Mouse (Mus musculus) CH12.LX (cell line): ENCODE results near the gene Esyt3. TPM values are rescaled to one million over a fixed set of nuclear protein-coding genes. Genes with fewer than 3 reads are reported as not detected.

Experiments used
- DNase-seq: peaks from one replicate; pipeline ENCODE4 v3.0.0-alpha.2; 2013; ENCODE audit errors: extremely low read depth
- H3K27ac ChIP-seq: 2 replicates; pipeline ENCODE4 v1.5.1; 2012; ENCODE audit warnings: low read depth, mild to moderate bottlenecking, control low read depth, moderate library complexity; ENCODE audit not compliant: insufficient read depth
- H3K27me3 ChIP-seq: replicated peaks from 2 replicates; pipeline ENCODE3; 2012; ENCODE audit warnings: inconsistent platforms
- H3K36me3 ChIP-seq, 2 experiments: replicated peaks in 1 of 2; 2 replicates each; pipeline versions ENCODE3 to v1.6.1; 2012; ENCODE audit warnings: inconsistent platforms in 1 of 2, low read length in 1 of 2, mild to moderate bottlenecking in 1 of 2, mixed read lengths in 1 of 2, moderate library complexity in 1 of 2; ENCODE audit not compliant: control insufficient read depth in 1 of 2, insufficient read depth in 1 of 2
- H3K4me1 ChIP-seq, 2 experiments: 2 replicates each; pipeline ENCODE4 v1.6.1; 2012; ENCODE audit warnings: inconsistent platforms in 1 of 2, moderate library complexity in 1 of 2; ENCODE audit not compliant: insufficient read depth in 2 of 2, control insufficient read depth in 1 of 2
- H3K4me2 ChIP-seq: 2 replicates; pipeline ENCODE4 v1.6.1; 2012; ENCODE audit warnings: low read depth, mild to moderate bottlenecking, control low read depth; ENCODE audit not compliant: poor library complexity, insufficient read depth, severe bottlenecking
- H3K4me3 ChIP-seq, 3 experiments: fragments of 150-350 bp in 1 of 3; sonication (generic) in 1 of 3; replicated peaks in 1 of 3; 2 replicates each; pipeline versions ENCODE3 to v1.5.1; 2011 to 2012; ENCODE audit warnings: low read depth in 2 of 3, low read length in 2 of 3, mild to moderate bottlenecking in 2 of 3, moderate library complexity in 2 of 3, control low read depth in 1 of 3, improper control_type of control experiment in 1 of 3, inconsistent platforms in 1 of 3, mixed read lengths in 1 of 3; ENCODE audit not compliant: poor library complexity in 1 of 3
- H3K79me2 ChIP-seq: replicated peaks from 2 replicates; pipeline ENCODE4 v1.6.1; 2012; ENCODE audit warnings: mild to moderate bottlenecking, moderate library complexity; ENCODE audit not compliant: control insufficient read depth, poor library complexity, insufficient read depth, severe bottlenecking; ENCODE audit errors: extremely low read depth
- H3K9ac ChIP-seq: 2 replicates; pipeline ENCODE4 v1.6.1; 2012; ENCODE audit warnings: low read depth, mild to moderate bottlenecking, control low read depth, moderate library complexity; ENCODE audit not compliant: insufficient read depth
- H3K9me3 ChIP-seq: replicated peaks from 2 replicates; pipeline ENCODE3; 2012; ENCODE audit warnings: low read length, inconsistent platforms, mixed read lengths
- CHD1 ChIP-seq: IDR thresholded peaks from 2 replicates; pipeline ENCODE4 v1.6.1; 2012; ENCODE audit warnings: low read depth, low read length, improper control_type of control experiment, inconsistent platforms
- ELF1 ChIP-seq: IDR thresholded peaks from 2 replicates; pipeline ENCODE4 v1.6.1; 2014; ENCODE audit warnings: low read depth, mild to moderate bottlenecking, inconsistent platforms, low read length, improper control_type of control experiment
- EP300 ChIP-seq: IDR thresholded peaks from 2 replicates; pipeline ENCODE4 v1.6.1; 2011; ENCODE audit warnings: low read length, improper control_type of control experiment
- ETS1 ChIP-seq: conservative IDR thresholded peaks from 2 replicates; pipeline ENCODE4 v1.6.1; 2012; ENCODE audit warnings: low read depth, mild to moderate bottlenecking, inconsistent platforms, low read length, improper control_type of control experiment, moderate library complexity
- GABPA ChIP-seq: IDR thresholded peaks from 2 replicates; pipeline ENCODE4 v1.6.1; 2012; ENCODE audit warnings: low read depth, low read length, improper control_type of control experiment, inconsistent platforms; ENCODE audit not compliant: insufficient replicate concordance
- IRF4 ChIP-seq: IDR thresholded peaks from 2 replicates; pipeline ENCODE4 v1.6.1; 2014; ENCODE audit warnings: low read depth, mild to moderate bottlenecking, inconsistent platforms, low read length, improper control_type of control experiment
- KAT2A ChIP-seq: IDR thresholded peaks from 2 replicates; pipeline ENCODE4 v1.6.1; 2012; ENCODE audit warnings: low read length, improper control_type of control experiment, inconsistent platforms; ENCODE audit not compliant: insufficient replicate concordance
- MAZ ChIP-seq: IDR thresholded peaks from 2 replicates; pipeline ENCODE4 v1.6.1; 2012; ENCODE audit warnings: low read depth, mild to moderate bottlenecking, inconsistent platforms, low read length, improper control_type of control experiment, moderate library complexity
- MXI1 ChIP-seq: IDR thresholded peaks from 2 replicates; pipeline ENCODE4 v1.6.1; 2011; ENCODE audit warnings: mild to moderate bottlenecking, low read depth, low read length, improper control_type of control experiment
- MYC ChIP-seq: IDR thresholded peaks from 2 replicates; pipeline ENCODE4 v1.6.1; 2011; ENCODE audit warnings: low read depth, mild to moderate bottlenecking, improper control_type of control experiment, low read length
- NELFE ChIP-seq: IDR thresholded peaks from 2 replicates; pipeline ENCODE4 v1.6.1; 2011; ENCODE audit warnings: low read depth, low read length, improper control_type of control experiment
- NRF1 ChIP-seq: IDR thresholded peaks from 2 replicates; pipeline ENCODE4 v1.6.1; 2014; ENCODE audit warnings: low read depth, mild to moderate bottlenecking, inconsistent platforms, low read length, improper control_type of control experiment, moderate library complexity
- POLR2AphosphoS2 ChIP-seq: IDR thresholded peaks from 2 replicates; pipeline ENCODE4 v1.6.1; 2011; ENCODE audit warnings: low read depth, low read length, improper control_type of control experiment
- RCOR1 ChIP-seq: conservative IDR thresholded peaks from 2 replicates; pipeline ENCODE4 v1.6.1; 2012; ENCODE audit warnings: low read depth, mild to moderate bottlenecking, inconsistent platforms, low read length, improper control_type of control experiment
- SMC3 ChIP-seq: IDR thresholded peaks from 2 replicates; pipeline ENCODE4 v1.6.1; 2011; ENCODE audit warnings: low read depth, low read length, improper control_type of control experiment
- TCF12 ChIP-seq: IDR thresholded peaks from 2 replicates; pipeline ENCODE4 v1.6.1; 2014; ENCODE audit warnings: low read depth, mild to moderate bottlenecking, inconsistent platforms, low read length, improper control_type of control experiment
- ZKSCAN1 ChIP-seq: IDR thresholded peaks from 2 replicates; pipeline ENCODE4 v1.6.1; 2012; ENCODE audit warnings: low read depth, inconsistent platforms, low read length, improper control_type of control experiment, borderline replicate concordance
- ZMIZ1 ChIP-seq: IDR thresholded peaks from 2 replicates; pipeline ENCODE4 v1.6.1; 2012; ENCODE audit warnings: low read depth, mild to moderate bottlenecking, inconsistent platforms, low read length, improper control_type of control experiment
- ZNF384 ChIP-seq: IDR thresholded peaks from 2 replicates; pipeline ENCODE4 v1.6.1; 2012; ENCODE audit warnings: low read depth, low read length, improper control_type of control experiment, inconsistent platforms
- dilution Hi-C: fragments of 300-500 bp; cut with MboI; formaldehyde crosslinking; loops from 2 replicates; pipeline ENCODE4 v1.14.3; 2020; ENCODE audit warnings: low sequenced_read_pairs; ENCODE audit not compliant: extremely low pct_unique_long_range_greater_than_20kb, extremely low pct_ligation_motif_present
- in situ Hi-C: fragments of 300-500 bp; cut with MboI; formaldehyde crosslinking; loops from 3 replicates; pipeline ENCODE4 v1.14.3; 2019; ENCODE audit warnings: low sequenced_read_pairs, low pct_ligation_motif_present, low pct_unique_long_range_greater_than_20kb, mixed read lengths
- polyA plus RNA-seq: library from polyadenylated mRNA; unstranded; fragments of >175 nt; gene quantifications from 2 replicates; pipeline ENCODE4 v1.2.1, GENCODE M21; 2012; ENCODE audit warnings: low read depth; ENCODE audit not compliant: insufficient read length
- total RNA-seq, 2 experiments: library from RNA; depleted of rRNA; stranded (reverse); fragments of 300-350 nt in 1 of 2; fragments of >200 nt in 1 of 2; gene quantifications; 2 replicates each; pipeline ENCODE4 v1.2.3; 2012 to 2014

Gene Esyt3
- not detected in 2 replicates for total RNA-seq (2012; rRNA removed)
- total RNA-seq (2014; rRNA removed) = not detected in 2 replicates
- polyA plus RNA-seq = 0.27 TPM in 1 of 2 replicates, not detected in the other

GRCm38 (mm10) chr9:99357921-99358692, at the start of gene Esyt3:
Gene Esyt3 (minus strand): TSS chr9:99358557.
- Histone ChIP-seq H3K27ac (no peak within 1 kb of the TSS), H3K36me3 (no peaks in the 10 kb centered on the region), H3K4me2 (peak within 1 kb of the TSS; percentile 77), H3K27me3 (no peaks in the 10 kb centered on the region), H3K9ac (no peak within 1 kb of the TSS), H3K4me3 (no peak within 1 kb of the TSS), H3K79me2 (no peaks in the 10 kb centered on the region), H3K4me1 (peaks cover 6 to 13% of the 10 kb centered on the region in 2 experiments), H3K9me3 (no peaks in the 10 kb centered on the region)
- dilution Hi-C loops (no loop called here), in situ Hi-C loops (no loop called here)
- TF ChIP-seq IRF4 (no peak), NRF1 (no peak), POLR2AphosphoS2 (no peak), TCF12 (no peak), MXI1 (no peak), ZKSCAN1 (no peak), MYC (no peak), ELF1 (no peak)
- no peak for DNase-seq

DNA sequence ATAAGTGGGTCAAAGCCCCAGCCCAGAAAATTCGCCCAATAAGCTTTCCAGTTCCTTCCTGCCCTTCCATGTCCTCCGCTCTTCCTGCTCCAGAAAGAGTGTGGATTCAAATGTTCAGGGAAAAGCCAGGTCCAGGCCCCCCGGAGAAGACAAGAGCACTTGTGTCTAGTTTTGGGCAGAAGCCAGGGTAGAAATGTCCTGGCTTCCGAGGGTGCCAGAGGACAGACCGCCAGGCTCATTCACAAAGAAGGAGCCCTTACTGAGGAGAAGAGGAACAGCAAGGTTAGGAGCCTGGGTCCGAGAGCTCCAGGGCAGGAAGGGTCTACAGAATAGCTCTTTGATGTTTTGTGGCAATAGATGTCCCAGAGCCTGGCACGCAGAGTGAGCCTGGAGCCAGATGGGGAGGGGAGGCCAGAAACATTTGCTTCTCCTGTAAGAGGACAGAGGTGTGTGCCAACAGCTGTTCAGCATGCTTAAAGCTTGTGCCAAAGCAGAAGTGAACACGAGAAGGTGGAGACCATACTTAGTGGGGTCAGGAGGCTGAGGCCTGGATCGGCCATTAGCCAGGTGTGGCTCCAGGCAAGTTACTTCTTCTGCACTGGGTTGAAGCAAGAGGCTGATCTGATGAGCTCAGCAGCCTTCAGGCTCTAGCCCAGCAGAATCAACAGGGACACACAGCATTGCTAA, 43.1 kb upstream of the Esyt3 start:
- no peak for DNase-seq
- no peaks in the 10 kb centered on the region for H3K4me1 ChIP-seq

More for the DNA sequence above, 43.1 kb upstream of the Esyt3 start:
- in situ Hi-C loops (no loop called here), dilution Hi-C loops (no loop called here)
- Histone ChIP-seq H3K27me3 (no peaks in the 10 kb centered on the region), H3K27ac (no peak overlapping the region), H3K4me2 (no peak overlapping the region), H3K4me3 (no peak overlapping the region), H3K36me3 (no peaks in the 10 kb centered on the region), H3K9me3 (no peaks in the 10 kb centered on the region), H3K79me2 (no peaks in the 10 kb centered on the region), H3K9ac (no peak overlapping the region)
- TF ChIP-seq EP300 (no peak), MAZ (no peak), NELFE (no peak), ZNF384 (no peak), CHD1 (no peak), SMC3 (no peak), ZKSCAN1 (no peak), POLR2AphosphoS2 (no peak), ELF1 (no peak), ZMIZ1 (no peak), KAT2A (no peak), RCOR1 (no peak), GABPA (no peak), ETS1 (no peak)
